In genomic region chr17:49029556-49030268, GRCm38 (mm10) we compare ENCODE assay signal across 8 mouse cellular contexts.
DNase-seq lines count a peak whose midpoint lies in the region; ATAC-seq and TF ChIP-seq lines count a peak whose summit lies in the region.

No protein-coding gene starts in this region.

- no peak for TF ChIP-seq CTCF in liver, postnatal 0 days (IDR thresholded peaks at IDR 0.05; ENCODE audit: low read depth)

- H3K9ac ChIP-seq in heart, embryonic 15.5 days = no peak overlapping the region
- no peak overlapping the region for H3K9ac ChIP-seq in kidney, embryonic 16.5 days (replicated peaks; ENCODE audit: low read length)
- no peak overlapping the region for H3K9ac ChIP-seq in liver, postnatal 0 days (replicated peaks)

- H3K9me3 ChIP-seq in heart, embryonic 15.5 days (replicated peaks) = no peaks in the 10 kb centered on the region
- H3K9me3 ChIP-seq in kidney, embryonic 16.5 days (ENCODE audit: low read length) = no peaks in the 10 kb centered on the region
- H3K9me3 ChIP-seq in liver, postnatal 0 days (ENCODE audit: low read length) = no peaks in the 10 kb centered on the region

- H3K27ac ChIP-seq in heart, embryonic 15.5 days = no peak overlapping the region
- H3K27ac ChIP-seq in kidney, embryonic 16.5 days (ENCODE audit: low read length) = peak overlapping the region; percentile 25; the same call in 1 of the 2 replicates
- 0 out of 2 replicates have a peak overlapping the region, but pooled peaks have one; percentile 11 for H3K27ac ChIP-seq in liver, postnatal 0 days (ENCODE audit: low read depth)

- peaks cover 11% of the 10 kb centered on the region; the same call in 1 of the 2 replicates for H3K4me1 ChIP-seq in heart, embryonic 15.5 days (replicated peaks)
- H3K4me1 ChIP-seq in kidney, embryonic 16.5 days (ENCODE audit: insufficient read depth, low read length) = peaks cover 20% of the 10 kb centered on the region
- peaks cover 3% of the 10 kb centered on the region for H3K4me1 ChIP-seq in liver, postnatal 0 days (ENCODE audit: insufficient read depth)

- no peaks in the 10 kb centered on the region for H3K36me3 ChIP-seq in heart, embryonic 15.5 days
- no peaks in the 10 kb centered on the region for H3K36me3 ChIP-seq in kidney, embryonic 16.5 days (ENCODE audit: insufficient read depth, low read length)
- no peaks in the 10 kb centered on the region for H3K36me3 ChIP-seq in liver, postnatal 0 days (replicated peaks; ENCODE audit: insufficient read depth, low read length)

- DNase-seq in gastrocnemius, postnatal 14 days = peak; percentile 31
- no peak for DNase-seq in gastrocnemius, adult 18-20 months (ENCODE audit: low spot score)
- peak; percentile 37 for DNase-seq in embryo, embryonic 10.5 days (ENCODE audit: low spot score)
- peak; percentile 73 for DNase-seq in liver, postnatal 0 days
- DNase-seq in ovary, postnatal 14 days (ENCODE audit: low spot score) = peak; percentile 41
- peak; percentile 78 for DNase-seq in thymus, postnatal 4 days

- no peak overlapping the region for H3K4me3 ChIP-seq in heart, embryonic 15.5 days
- H3K4me3 ChIP-seq in kidney, embryonic 16.5 days (ENCODE audit: low read length) = no peak overlapping the region
- H3K4me3 ChIP-seq in liver, postnatal 0 days (ENCODE audit: low read depth, low read length) = no peak overlapping the region

- intact Hi-C loops in gastrocnemius, postnatal 14 days (cut with DNase I; ENCODE audit: low total_unique reads) = no loop called here

- peak; percentile 53; the same call in 1 of the 2 replicates for ATAC-seq in heart, embryonic 15.5 days (replicated peaks; ENCODE audit: insufficient number of reproducible peaks, insufficient read depth, low FRiP score, low read depth)
- peak; percentile 83 for ATAC-seq in kidney, embryonic 16.5 days (ENCODE audit: low FRiP score, low TSS enrichment)
- ATAC-seq in liver, postnatal 0 days = peak; percentile 82

- 0 out of 2 replicates have a peak overlapping the region, but pooled peaks have one; percentile 13 for H3K4me2 ChIP-seq in heart, embryonic 15.5 days
- H3K4me2 ChIP-seq in kidney, embryonic 16.5 days (replicated peaks; ENCODE audit: low read depth, low read length) = peak overlapping the region; percentile 21
- H3K4me2 ChIP-seq in liver, postnatal 0 days (ENCODE audit: low read depth, low read length) = peak overlapping the region; percentile 22

- no peak for TF ChIP-seq EP300 in liver, postnatal 0 days (IDR thresholded peaks at IDR 0.05; ENCODE audit: low read depth)

- 34% methylated on average over 11 of the region's 11 CpGs for WGBS in heart, embryonic 15.5 days
- 40% methylated on average over 11 of the region's 11 CpGs for WGBS in kidney, embryonic 16.5 days
- WGBS in liver, postnatal 0 days (ENCODE audit: insufficient replicate concordance) = 23% methylated on average over 11 of the region's 11 CpGs

- H3K27me3 ChIP-seq in heart, embryonic 15.5 days = peaks cover 12% of the 10 kb centered on the region
- 0 out of 2 replicates have a peak, but pooled peaks cover 1% of the 10 kb centered on the region for H3K27me3 ChIP-seq in kidney, embryonic 16.5 days (ENCODE audit: insufficient read depth, low read length)
- H3K27me3 ChIP-seq in liver, postnatal 0 days (ENCODE audit: insufficient read depth, low read length) = no peaks in the 10 kb centered on the region
